Mouse (Mus musculus): Measurements from ENCODE around the gene Ccdc34. TPM values are rescaled to one million over a fixed set of nuclear protein-coding genes. Genes with fewer than 3 reads are reported as not detected.

The Ccdc34 gene
- total RNA-seq, 2 experiments from 2014 or later = 14.9 to 18.5 TPM

DNA sequence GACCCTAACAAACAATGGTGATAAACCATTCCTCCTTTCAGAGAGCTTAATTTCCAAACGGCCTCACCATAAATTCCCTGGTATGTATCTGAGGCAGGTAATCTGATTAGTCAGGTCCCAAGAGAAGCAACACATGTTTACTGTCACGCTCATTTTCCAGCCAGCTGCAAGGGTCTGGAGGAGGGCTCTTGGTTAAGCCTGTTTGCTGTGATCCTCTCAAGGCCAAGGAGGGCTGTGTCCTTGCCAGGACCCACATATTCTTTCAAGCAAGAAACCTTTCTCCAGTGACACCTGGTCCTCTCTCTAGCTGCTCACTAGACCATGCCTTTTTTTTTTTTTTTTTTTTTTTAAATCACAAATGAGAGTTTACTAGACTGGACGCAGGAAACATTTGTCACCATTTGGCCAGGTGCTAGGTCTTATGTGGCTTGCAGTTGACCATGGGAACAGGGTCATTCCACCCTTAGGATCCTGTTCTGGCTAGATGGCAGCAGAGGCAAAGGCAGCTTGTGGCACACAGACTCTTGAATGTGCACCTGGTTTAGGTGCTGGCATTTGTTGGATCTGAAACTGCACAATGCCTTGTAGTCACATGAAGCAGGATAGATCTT is 175.2 kb downstream of the Ccdc34 start:
- intact Hi-C loops (cut with DNase I) = no loop called here
- no peak for DNase-seq (ENCODE audit: low spot score in 2 of 2)

DNA sequence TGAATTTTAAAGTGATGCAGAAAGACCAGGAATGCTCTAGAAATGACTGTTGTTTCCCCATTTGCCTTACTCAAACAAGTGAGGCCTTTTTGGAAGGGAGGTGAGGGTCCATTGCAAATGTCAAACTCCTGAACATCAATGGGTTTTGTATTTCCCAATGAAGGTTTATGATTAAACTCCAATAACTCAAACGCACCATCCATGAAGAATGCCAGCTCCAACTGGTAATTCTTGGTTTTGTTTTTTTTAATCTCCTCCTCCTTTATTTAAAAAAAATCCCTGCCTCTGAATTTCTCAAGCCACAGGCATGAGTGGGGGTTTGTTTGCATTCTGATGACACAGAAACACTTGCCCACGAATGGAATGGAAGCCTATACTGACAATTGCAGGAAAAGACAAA is 178.9 kb downstream of the Ccdc34 start:
- no peak for DNase-seq (ENCODE audit: low spot score in 2 of 2)
- intact Hi-C loops (cut with DNase I) = no loop called here

DNA sequence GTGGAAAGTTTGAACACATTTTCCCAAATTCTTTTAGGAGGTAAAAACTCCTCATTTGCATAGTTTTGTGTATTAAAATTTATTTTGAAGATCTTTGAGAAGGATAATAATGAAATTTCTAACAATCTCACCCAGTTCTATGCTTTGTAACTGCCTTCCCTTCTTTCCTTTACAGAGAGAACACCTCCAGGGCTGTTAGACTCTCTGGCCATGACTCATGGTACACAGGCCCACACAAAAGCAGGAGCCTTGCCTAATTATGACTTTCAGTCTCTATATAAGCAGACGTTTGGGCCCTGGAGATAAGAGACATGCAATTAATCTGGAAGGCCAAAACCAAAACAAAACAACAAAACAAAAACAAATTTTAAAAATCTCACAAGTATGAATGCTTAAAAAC is 182.0 kb downstream of the Ccdc34 start:
- intact Hi-C loops (cut with DNase I) = loop anchor here (5.0 kb wide), 1 partner anchor 182 kb away; the partner anchor contains the start of gene Ccdc34
- DNase-seq (ENCODE audit: low spot score in 2 of 2) = no peak

DNA sequence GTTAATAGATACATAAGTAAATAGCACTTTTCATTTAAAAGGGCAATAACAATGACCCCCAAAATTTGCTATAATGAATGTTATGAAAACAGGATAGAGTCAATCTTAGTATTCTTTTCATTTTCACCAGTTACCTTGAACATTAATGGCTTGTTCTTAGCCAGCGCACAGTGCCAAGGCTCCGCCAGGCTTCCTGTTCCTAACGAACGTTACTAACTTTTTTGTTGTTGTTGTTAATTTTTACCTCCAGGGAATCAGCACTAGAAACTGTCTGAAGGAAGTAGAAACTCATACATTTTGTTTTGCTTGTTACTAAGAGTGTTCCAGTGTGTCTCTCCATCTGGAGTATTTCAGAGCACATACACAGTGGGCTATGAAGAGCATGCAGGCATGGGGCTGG is 184.2 kb downstream of the Ccdc34 start:
- intact Hi-C loops (cut with DNase I) = loop anchor here (5.0 kb wide), 1 partner anchor 184 kb away; the partner anchor contains the start of gene Ccdc34
- DNase-seq (ENCODE audit: low spot score in 2 of 2) = no peak

DNA sequence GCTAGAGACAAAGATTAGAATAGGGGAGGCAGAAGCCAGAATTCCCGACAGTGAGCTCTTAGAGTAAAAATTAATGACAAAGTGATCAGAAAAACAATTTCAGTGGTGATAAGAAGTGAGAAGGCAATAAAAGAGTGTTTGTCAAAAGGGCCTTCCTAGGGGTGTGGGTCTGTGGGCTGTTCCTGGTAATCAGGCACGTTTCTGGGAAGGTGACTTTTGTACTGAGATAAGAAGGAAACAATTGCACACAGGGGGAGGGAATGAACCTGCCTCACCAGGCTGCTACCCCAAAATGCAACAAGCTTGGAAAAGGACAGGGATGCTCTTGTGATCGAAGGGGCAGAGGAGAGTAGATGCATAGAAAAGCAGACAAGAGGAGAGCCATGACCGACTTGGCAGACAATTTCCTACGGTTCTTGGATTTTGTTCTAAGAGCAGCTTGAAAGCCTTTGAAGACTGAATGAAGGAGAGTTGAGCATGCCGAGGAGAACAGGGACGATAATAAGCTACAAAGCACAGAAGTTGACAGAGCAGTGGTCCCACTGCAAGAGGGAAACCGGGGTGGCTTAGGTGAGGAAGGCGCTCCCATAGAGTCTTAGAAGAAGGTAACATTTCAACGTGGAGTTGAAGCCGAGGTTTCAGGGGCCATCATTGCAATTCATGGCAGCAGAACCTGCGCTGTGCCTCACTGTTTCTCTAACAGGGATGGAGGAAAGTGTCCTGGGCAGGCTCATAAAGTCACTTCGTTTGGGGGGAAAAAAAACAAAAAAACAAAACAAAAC is 185.3 kb downstream of the Ccdc34 start:
- intact Hi-C loops (cut with DNase I) = loop anchor here (5.0 kb wide), 1 partner anchor 186 kb away; the partner anchor contains the start of gene Ccdc34
- DNase-seq (ENCODE audit: low spot score in 2 of 2) = no peak

DNA sequence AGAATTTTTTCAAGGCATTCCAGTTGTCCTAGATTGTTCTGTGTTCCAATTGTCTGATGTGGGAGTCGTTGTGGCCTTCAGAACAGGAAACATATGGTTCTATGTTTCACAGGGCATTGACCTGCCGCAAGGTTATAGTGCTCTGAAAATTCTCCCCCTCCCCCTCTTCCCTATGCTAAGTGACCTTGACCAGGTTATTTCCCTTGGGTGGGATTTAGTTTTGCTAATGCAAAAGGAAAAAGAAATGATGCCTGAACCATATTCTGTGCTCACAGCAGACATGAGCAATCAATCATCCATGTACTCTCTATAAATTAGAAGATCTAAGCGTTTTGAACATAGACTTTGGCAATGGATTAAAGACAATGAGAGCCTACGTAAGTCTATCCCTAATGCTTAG is 186.6 kb downstream of the Ccdc34 start:
- DNase-seq (ENCODE audit: low spot score in 2 of 2) = no peak
- intact Hi-C loops (cut with DNase I) = loop anchor here (5.0 kb wide), 1 partner anchor 187 kb away; the partner anchor contains the start of gene Ccdc34

DNA sequence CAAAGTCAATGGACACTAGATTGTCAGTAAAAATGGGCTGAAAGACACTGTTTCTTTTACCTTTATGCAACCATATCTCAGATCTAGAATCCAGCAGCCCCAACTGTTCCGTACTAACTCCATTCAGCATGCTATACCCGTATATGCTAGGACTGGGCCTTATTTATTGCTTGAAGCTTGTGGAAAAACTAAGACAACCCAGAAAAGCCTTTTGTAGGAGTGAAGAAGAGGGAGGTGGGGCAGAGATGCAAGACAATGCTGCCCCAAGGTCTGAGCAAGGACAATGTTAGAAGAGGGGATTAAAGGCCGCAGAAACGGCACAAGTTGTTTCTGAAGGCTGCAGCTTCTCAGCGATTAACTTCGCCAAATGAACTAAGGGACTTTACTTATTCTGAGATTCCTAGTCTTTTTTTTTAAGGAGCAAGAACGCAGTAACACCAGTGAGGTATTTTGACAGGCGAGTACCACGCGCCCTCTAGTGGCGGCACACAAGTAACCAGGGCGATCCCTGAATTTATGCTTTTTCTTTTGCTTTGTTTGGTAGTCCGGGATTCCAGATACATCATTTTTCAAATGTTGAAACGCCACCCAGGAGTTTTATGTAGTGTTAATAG is 187.2 kb downstream of the Ccdc34 start:
- intact Hi-C loops (cut with DNase I) = loop anchor here (1.0 to 5.0 kb wide), 3 partner anchors 143 to 301 kb away; partner anchors contain the start of gene Ccdc34
- DNase-seq (ENCODE audit: low spot score in 2 of 2) = peak; percentile 80 to 85

DNA sequence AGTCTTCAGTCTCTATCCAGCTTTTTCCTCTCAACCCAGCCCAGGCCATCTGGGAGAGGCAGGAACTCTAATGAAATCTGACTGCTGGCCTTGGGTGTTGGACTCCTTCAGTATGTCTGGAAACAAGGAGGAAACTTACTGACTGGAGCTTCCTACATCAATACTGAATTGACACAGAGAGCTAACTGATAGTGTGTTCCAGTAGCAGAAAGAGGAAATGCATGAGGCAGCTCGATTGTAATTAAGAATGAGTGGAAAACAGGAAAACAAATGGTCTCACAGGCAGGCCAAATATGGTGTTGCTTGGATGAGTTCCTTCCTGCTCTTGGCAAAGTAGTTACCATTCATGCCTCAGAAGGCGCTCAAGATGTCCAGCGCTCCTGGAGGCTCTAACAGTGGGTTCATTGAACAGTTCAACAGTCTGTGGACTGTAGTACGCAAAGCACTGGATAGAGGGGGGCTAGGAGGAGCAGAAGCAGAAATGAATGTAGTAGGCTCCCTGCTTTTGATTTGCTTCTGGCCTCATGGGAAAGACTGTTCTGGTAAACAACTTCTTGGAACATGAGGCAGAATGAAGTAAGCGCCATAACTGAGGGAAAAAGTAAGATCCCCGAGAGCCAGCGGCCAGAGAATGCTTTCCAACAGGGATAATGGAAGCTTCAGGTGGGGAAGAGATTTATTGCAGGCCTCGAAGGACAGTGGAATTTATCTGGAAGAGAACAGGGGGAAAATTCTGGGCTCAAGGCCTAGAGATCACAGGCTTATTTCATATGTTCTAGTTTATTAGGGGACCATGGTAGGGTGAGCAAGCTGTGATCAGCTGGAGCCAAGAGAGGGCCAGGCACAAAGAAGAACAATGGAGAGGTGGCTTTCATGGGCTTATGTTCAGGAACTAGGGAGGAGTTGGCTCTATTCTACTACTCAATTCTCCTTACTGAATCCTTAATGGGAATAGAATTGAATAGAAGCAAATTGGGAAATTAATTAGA is 193.2 kb downstream of the Ccdc34 start:
- peak; percentile 37 to 58 for DNase-seq (ENCODE audit: low spot score in 2 of 2)
- intact Hi-C loops (cut with DNase I) = no loop called here

DNA sequence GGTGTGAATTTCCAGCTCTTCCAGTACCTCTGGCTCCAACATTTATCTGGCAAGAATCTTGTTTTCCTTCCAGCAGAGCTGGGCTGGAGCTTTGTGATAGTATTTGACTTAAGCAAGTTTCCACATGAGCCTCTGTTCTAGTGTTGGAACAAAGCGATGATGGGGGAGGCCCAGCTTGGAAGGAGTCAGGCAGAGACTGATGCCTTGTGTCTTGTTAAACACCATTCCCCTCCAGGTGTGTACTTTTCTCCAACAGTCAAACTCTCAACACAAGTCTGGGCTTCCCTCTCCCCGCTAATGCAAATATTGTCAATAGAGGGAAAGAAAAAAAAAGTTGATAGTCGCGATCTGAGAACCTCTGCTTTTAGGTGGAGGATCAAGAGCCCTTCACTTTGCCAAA is 196.7 kb downstream of the Ccdc34 start:
- intact Hi-C loops (cut with DNase I) = no loop called here
- no peak for DNase-seq (ENCODE audit: low spot score in 2 of 2)

DNA sequence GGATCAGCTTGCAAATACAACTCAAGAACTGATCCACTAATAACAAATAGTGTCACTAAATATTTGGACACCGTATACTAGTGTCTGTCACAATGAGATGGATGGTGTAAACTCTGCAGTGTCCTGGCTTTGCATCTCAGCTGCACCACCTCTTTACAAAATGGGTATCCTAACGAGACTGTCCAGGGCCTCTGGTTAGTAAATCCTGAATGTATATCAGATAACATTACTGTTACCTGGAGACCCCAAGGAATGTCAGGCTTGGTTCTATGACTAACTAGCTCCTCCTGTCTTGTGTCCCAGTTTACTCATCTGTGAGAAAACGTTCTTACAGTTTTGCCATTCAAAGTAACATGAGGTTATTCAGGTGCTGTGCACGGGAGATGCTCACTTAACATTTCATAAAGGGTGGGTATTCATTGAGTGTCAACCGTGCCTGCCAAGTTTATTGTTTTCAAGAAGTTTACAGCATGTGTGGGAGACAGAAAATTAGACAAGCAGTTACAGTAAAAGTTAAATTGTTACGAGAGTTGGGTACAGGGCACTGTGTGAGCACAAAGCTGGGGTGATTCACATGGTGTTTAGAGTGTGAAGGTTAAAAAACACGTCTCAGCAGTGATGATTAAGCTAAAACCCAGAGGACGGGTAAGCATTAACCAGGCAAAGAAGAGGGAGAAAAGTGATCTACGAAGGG is 197.5 kb downstream of the Ccdc34 start:
- intact Hi-C loops (cut with DNase I) = no loop called here
- no peak for DNase-seq (ENCODE audit: low spot score in 2 of 2)

DNA sequence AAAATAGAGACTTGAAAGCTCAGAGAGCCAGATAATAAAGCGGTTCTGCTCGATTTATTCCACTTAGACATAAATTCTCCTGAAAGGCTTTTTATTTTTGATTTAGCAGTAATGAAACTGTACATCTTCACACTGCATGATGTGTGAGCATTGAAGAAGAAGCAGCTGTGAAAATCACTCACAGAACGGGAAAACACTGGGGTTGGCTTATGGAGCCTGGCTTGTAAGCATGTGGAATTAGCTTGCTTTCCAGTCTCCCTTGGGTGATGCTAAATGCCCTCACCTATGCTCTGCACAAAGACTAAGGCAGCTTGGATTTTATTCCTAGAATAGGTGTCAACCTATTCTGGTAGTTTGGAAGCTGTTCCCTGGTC is 198.1 kb downstream of the Ccdc34 start:
- DNase-seq (ENCODE audit: low spot score in 2 of 2) = no peak
- intact Hi-C loops (cut with DNase I) = no loop called here

DNA sequence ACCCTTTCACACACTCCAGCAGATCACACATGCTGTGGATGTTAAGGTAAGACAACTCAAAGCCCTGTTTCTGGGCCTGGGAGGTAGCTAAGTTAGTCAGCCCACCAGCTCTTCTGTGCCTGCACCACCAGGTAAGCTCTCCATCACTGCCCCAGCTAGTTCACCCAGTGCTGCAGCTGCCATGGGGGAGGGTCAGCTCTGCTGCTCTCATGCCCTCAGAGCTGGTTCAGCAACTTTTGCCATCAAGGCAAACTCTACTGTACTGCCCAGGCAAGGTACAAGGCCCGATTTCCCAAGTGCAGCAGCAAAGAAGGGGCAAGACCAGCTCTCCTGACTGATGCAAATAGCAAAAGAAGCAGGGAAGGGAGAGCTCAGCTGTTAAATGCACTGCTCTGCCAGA is 202.9 kb downstream of the Ccdc34 start:
- intact Hi-C loops (cut with DNase I) = no loop called here
- no peak for DNase-seq (ENCODE audit: low spot score in 2 of 2)

DNA sequence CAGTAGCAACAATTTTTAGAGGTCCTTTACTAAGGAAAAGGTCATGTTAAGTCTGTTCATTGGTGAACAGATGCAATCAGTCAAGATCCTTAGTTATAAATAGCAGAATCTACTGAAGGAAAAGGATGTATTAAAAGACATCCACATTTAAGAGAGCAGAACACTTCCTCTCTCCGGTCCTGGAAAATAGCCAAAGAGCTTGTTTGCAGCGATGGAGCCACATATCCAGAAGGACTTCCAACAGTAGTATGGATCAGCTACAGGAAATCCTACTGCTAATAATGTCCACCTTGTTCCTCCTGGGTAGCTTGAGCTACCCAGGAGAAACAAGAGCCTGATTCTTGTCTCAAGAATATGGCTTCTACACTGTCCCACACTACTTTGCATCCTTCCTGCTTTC is 205.2 kb downstream of the Ccdc34 start:
- intact Hi-C loops (cut with DNase I) = no loop called here
- no peak for DNase-seq (ENCODE audit: low spot score in 2 of 2)

Other genes with a start within 250 kb of the Ccdc34 start
- gene Lin7c, start 127.0 kb upstream of the Ccdc34 start, total RNA-seq (2021) = 10 to 100 TPM; 82.2 to 83.1 TPM
- 10 to 100 TPM; 22.1 to 23.0 TPM for gene Lgr4, start 100.2 kb upstream of the Ccdc34 start, total RNA-seq (2021)

All from left cerebral cortex, postnatal 14 days (tissue).